Mouse (Mus musculus) cerebellum, adult 2 months (tissue): Measurements from ENCODE around the gene Wdr5. TPM values are rescaled to one million over a fixed set of nuclear protein-coding genes. Genes with fewer than 3 reads are reported as not detected.

Experiments used
- DNase-seq, 2 experiments: peaks; one replicate each; pipeline ENCODE4 v3.0.0; 2021
- H3K27ac ChIP-seq: fragments of 200-500 bp; 2 replicates; pipeline ENCODE4 v1.5.1; 2012; ENCODE audit warnings: low read length, control low read depth, inconsistent platforms; ENCODE audit not compliant: insufficient read depth
- H3K27me3 ChIP-seq: fragments of 200-500 bp; 2 replicates; pipeline ENCODE4 v1.6.1; 2012; ENCODE audit warnings: inconsistent platforms, mild to moderate bottlenecking, low read length, moderate library complexity; ENCODE audit not compliant: control insufficient read depth, insufficient read depth
- H3K4me1 ChIP-seq: fragments of 200-500 bp; 2 replicates; pipeline ENCODE4 v1.6.1; 2011; ENCODE audit warnings: low read length; ENCODE audit not compliant: control insufficient read depth, insufficient read depth
- H3K4me3 ChIP-seq: fragments of 200-500 bp; replicated peaks from 2 replicates; pipeline ENCODE3; 2011; ENCODE audit warnings: mild to moderate bottlenecking, low read depth, low read length, control low read depth; ENCODE audit not compliant: insufficient read depth
- CTCF ChIP-seq: fragments of 200-500 bp; IDR thresholded peaks from 2 replicates; pipeline ENCODE4 v1.5.1; 2011; ENCODE audit warnings: low read depth, mild to moderate bottlenecking, control low read depth, low read length, moderate library complexity, borderline replicate concordance; ENCODE audit not compliant: insufficient read depth
- POLR2A ChIP-seq: fragments of 200-500 bp; IDR thresholded peaks from 2 replicates; pipeline ENCODE4 v1.6.1; 2011; ENCODE audit warnings: low read length, control low read depth, borderline replicate concordance; ENCODE audit not compliant: insufficient read depth
- WGBS: fragments of 180-500 bp; shearing (Covaris S2); methylation state at CpG from one replicate; pipeline ENCODE4 v1.1.7; 2018; 5-methylcytosine and 5-hydroxymethylcytosine counted together
- polyA plus RNA-seq: library from polyadenylated mRNA; depleted of rRNA; stranded (reverse); fragments of >200 nt; gene quantifications from 2 replicates; pipeline ENCODE4 v1.2.3, GENCODE M21; 2012; rRNA removed

Wdr5 gene
- polyA plus RNA-seq, 1 experiment: 30.6 TPM

- peaks cover 9% of the 10 kb centered on the region for H3K4me1 ChIP-seq
- 73% methylated on average over 11 of the region's 11 CpGs for WGBS
- no peaks in the 10 kb centered on the region for H3K27me3 ChIP-seq
- TF ChIP-seq CTCF (no peak), POLR2A (no peak)
- no peak overlapping the region for H3K4me3 ChIP-seq
- no peak overlapping the region for H3K27ac ChIP-seq
- no peak for DNase-seq
Measured at GRCm38 (mm10) chr2:27582112-27582511, 67.2 kb downstream of the Wdr5 start.

GRCm38 (mm10) chr2:27583019-27583418, 68.1 kb downstream of the Wdr5 start:
- no peaks in the 10 kb centered on the region for H3K27me3 ChIP-seq
- 44% methylated on average over 2 of the region's 2 CpGs for WGBS

GRCm38 (mm10) chr2:27584546-27584945, 69.6 kb downstream of the Wdr5 start:
- DNase-seq: no peak
- Histone ChIP-seq H3K4me1 (peaks cover 9% of the 10 kb centered on the region), H3K27me3 (no peaks in the 10 kb centered on the region), H3K27ac (no peak overlapping the region), H3K4me3 (no peak overlapping the region)
- TF ChIP-seq POLR2A (no peak), CTCF (no peak)
- 95% methylated on average over 13 of the region's 13 CpGs for WGBS

More at GRCm38 (mm10) chr2:27583019-27583418, 68.1 kb downstream of the Wdr5 start:
- TF ChIP-seq CTCF (no peak), POLR2A (no peak)
- H3K4me1 ChIP-seq: peaks cover 9% of the 10 kb centered on the region
- no peak for DNase-seq
- no peak overlapping the region for H3K27ac ChIP-seq
- no peak overlapping the region for H3K4me3 ChIP-seq

Other genes starting within 250 kb of the Wdr5 start
- gene Vav2, start 88.1 kb upstream of the Wdr5 start, polyA plus RNA-seq: 14.7 and 16.1 TPM in 2 replicates
- gene Brd3os, start 72.8 kb upstream of the Wdr5 start, polyA plus RNA-seq: 36.0 and 38.0 TPM in 2 replicates
- 28.6 TPM in 2 replicates for gene Brd3, start 7.5 kb upstream of the Wdr5 start, polyA plus RNA-seq
- 14.9 and 17.5 TPM in 2 replicates for gene Rxra, start 161.3 kb downstream of the Wdr5 start, polyA plus RNA-seq